Mouse (Mus musculus): Measurements from ENCODE around the gene Socs3. TPM values are rescaled to one million over a fixed set of nuclear protein-coding genes. Genes with fewer than 3 reads are reported as not detected.

Socs3 gene
- total RNA-seq, 2 experiments from 2014 or later = 4.5 to 4.9 TPM

DNA sequence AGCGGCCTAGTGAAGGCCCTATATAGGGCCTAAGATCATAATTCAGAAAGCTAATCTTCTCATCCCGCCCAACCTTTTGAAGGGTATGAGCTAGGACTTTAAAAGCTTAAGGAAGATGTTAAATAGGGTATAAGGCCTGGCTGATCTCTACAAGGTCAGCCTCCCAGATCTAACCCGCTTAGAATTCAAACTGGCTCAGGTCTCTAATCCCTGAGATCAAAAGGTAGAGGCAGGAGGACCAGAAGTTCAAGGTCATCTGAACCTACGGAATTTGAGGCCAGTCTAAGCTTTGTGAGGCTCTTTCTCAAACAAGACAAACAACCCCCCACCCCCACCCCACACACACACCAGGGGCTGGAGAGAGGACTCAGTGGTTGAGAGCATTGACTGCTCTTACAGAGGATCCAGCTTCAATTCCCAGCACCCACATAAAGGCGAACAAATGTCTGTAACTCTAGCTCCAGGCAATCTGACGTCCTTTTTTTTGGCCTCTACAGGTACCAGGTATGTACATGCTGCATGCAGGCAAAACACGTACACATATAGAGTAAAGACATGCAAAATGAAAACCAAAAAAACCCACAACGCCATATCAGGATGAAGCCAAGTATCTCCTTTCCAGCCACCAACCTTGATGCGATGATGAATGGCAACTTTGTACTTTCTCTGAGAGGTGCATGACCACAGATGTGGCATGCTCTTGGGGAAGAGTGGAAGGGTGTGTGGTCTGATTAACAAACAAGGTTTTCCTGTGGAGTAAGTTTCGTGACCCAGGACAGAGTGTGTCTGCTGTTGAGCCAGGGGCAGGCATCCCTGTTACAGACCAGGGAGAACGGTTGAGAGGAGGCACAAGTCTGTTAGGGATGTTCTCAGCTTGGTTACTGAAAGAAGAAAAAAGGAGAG is 3.1 kb upstream of the Socs3 start:
- DNase-seq (ENCODE audit: low spot score in 2 of 2) = no peak

DNA sequence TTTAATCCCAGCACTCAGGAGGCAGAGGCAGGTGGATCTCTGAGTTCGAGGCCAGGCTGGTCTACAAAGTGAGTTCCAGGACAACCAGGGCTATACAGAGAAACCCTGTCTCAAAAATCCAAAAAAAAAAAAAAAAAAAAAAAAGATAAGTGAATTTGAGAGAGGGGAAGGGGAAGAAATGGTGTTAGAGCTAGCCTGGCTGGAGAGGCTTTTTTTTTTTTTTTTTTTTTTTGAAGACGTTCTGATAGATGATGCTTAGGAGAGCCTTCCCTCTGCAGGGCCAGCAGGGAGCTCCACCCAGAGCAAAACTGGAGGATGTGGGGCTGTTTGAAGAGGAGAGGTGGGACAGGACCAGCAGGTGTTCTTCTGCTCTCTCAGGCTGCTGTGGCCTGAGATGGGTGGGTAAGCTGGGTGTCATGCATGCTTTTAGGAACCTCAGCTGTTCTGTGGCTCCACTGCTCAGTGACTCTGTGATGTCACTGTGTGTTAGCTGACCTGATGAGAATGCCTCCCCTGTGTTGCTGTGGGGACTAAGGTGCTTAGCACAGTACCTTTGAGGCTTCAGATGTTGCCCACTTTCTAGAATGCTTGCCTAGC is 1.9 kb upstream of the Socs3 start:
- DNase-seq (ENCODE audit: low spot score in 2 of 2) = no peak

DNA sequence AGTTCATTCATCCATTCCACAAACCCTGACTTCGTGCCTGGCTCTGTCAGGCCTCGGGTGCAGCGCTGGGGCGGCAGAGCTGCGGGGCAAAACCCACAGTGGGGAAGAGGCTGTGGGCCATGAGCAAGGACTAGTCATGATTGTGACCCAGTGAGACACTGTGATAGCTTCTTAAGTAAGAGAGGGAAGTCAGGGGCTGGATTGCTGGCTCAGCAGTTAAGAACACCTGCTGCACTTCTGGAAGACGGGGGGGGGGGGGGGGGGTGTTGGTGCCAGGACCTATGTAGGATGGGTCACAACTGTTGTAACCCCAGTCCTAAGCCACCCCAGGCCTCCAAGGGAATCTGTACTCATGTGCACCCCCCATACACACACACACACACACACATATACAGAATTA is 1.3 kb upstream of the Socs3 start:
- no peak for DNase-seq (ENCODE audit: low spot score in 2 of 2)

DNA sequence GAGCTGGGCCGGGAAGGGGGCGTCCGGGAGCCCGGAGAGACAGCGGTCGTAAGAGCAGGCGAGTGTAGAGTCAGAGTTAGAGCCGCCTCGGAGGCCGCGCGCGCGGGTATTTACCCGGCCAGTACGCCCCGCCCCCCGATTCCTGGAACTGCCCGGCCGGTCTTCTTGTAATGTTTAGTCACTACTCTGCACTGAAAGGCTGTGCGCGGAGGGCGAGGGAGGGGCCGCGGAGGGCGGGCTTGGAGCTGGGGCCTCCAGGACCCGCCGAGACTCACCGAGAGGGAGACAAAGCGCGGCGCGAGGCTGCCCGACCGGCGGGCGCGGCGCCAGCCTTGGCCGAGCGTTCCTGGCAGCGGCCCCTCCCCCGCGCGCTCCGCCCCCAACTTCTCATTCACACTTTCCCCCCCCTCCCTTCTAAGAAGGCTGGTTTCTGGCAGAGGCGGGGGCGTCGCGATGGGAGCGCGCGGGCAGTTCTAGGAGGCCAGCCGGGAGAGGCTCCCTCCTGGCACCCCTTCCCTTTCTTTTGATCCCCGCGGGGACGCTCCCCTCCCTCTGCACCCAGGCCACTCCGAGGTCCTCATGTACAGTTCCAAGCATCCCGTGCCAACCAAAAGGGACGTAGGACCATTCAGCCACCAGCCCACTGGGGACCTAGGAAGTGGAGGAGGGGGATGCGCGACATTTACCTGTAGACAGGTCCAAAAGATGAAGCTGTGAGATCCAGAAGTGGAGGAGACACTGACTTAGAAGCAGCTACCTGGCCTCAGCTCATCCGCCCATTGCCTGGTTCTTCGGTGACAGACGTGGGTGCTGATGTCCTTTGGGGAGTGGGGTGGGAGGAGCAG is 525 bp downstream of the Socs3 start:
- peak; percentile 78 to 86 for DNase-seq (ENCODE audit: low spot score in 2 of 2)

DNA sequence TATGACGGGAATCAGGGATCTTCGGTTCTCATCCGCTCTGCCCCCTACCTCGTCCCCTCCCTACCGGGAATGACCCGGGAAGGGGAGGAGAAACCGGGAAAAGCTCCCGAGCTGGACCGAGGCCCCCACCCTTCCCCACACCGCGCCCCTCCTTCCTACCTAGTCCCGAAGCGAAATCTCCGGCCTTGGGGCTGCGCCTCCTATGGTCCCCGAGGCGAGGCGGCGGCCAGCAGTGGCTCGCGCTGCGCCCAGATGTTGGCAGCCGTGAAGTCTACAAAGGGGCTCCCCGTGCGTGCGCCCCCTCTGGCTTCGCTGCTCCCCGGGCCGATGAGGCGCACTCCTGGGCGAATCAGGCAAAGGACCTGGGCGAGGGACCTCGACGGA is 1.1 kb downstream of the Socs3 start:
- DNase-seq (ENCODE audit: low spot score in 2 of 2) = peak in 1 of 2 experiments; percentile 7

DNA sequence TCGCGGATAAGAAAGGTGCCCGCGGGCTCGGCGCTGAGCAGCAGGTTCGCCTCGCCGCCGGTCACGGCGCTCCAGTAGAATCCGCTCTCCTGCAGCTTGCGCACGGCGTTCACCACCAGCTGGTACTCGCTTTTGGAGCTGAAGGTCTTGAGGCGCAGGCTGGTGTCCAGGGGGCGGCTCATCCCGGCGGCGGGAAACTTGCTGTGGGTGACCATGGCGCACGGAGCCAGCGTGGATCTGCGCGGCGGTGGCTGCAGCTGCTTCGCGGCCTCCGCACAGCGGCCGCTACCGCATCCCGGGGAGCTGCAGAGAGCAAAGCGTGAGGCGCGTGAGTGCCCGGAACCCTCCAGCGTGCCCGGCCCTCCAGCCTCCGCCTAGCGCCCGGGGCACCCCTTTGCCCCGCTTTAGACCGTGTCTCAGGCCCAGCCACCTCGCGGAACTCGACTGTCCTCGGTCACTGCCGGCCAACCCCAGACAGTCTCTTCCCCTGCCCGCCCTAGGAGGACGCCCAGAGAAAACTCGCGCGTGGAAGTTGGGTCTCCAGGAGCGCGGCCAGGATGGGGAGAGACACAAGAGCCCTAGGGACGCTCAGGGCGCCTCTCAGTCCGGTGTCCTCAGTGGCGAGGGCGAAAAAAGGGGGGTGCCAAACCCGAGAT is 1.7 kb downstream of the Socs3 start:
- peak; percentile 38 to 49 for DNase-seq (ENCODE audit: low spot score in 2 of 2)

DNA sequence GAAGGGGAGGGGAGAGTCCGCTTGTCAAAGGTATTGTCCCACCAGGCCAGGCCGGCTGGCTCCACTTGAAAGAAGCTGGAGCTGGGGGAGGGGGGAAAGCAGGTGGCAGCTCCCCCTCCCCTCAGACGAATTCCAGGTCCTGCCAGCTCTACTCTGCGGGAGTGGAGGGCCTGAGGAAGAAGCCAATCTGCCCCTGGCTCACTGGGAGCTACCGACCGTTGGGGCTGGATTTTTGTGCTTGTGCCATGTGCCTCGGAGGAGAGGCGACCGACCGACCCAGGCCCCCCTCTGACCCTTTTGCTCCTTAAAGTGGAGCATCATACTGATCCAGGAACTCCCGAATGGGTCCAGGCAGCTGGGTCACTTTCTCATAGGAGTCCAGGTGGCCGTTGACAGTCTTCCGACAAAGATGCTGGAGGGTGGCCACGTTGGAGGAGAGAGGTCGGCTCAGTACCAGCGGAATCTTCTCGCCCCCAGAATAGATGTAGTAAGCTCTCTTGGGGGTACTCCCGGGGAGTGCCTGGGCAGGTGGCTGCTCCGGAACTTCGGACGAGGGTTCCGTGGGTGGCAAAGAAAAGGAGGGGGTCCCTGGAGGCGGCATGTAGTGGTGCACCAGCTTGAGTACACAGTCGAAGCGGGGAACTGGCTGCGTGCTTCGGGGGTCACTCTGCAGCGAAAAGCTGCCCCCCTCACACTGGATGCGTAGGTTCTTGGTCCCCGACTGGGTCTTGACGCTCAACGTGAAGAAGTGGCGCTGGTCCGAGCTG is 2.4 kb downstream of the Socs3 start:
- peak in 1 of 2 experiments; percentile 15 for DNase-seq (ENCODE audit: low spot score in 2 of 2)

DNA sequence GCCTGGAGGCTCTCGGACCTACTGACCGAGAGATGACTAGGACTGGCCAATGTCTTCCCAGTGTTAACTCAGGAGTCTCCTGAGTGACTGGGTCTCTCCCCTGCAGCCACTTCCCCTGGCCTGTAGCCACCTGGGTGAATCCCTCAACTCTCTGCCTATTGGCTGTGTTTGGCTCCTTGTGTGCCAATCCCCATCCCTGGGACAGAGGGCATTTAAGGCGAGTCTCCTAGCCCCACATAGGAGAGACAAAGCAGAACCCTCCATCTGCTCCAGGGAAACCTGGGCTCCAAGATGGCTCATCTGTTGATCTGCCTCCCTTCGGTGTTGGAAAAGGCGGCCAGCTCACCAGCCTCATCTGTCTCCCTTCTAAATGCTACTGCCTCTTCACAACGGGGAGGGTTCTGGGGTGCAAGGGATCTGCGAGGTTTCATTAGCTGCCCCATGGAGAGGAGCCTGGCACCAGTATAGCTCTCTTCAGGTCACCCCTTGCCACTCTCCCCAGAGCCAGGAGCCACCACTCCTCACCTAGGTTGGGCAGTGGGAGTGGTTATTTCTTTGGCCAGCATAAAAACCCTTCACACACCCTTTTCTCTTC is 3.2 kb downstream of the Socs3 start:
- DNase-seq (ENCODE audit: low spot score in 2 of 2) = no peak

DNA sequence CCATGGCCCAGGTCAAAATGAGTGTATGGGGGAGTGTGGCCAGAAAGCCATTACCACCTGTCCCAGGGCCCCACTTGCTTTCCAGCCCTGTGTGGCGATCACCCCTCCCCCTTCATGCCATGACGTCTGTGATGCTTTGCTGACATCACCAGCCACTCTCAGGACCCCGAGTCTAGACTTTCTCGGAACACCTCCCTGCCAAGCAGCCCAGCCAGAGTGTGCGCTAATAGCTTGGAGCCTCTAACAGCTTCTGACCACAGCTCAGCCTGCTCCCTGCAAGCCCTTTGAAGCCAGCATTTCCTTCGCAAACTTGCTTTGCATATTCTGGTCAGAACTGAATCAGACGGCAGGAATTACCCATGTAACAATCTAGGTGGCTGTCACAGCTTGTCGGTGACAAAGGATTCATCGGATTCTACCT is 4.3 kb downstream of the Socs3 start:
- DNase-seq (ENCODE audit: low spot score in 2 of 2) = no peak

DNA sequence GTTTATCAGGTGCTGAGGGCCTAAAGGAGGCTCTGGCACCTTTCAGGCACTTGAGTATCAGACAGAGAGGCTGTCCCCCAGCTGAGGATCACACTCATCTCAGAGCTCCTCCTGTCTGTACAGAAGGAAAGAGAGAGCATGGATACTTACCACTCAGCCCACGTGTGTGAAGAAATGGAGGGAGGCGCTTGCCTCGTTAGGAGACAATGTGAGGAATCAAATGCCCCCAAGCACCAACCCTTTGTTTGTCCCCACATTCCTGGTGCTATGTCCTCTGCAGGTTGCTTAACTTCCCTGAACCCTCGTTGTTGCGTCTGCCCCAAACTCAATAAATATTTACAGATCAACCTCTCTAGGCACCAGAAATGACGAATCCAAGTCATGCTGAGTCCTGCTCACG is 4.8 kb downstream of the Socs3 start:
- DNase-seq (ENCODE audit: low spot score in 2 of 2) = no peak

DNA sequence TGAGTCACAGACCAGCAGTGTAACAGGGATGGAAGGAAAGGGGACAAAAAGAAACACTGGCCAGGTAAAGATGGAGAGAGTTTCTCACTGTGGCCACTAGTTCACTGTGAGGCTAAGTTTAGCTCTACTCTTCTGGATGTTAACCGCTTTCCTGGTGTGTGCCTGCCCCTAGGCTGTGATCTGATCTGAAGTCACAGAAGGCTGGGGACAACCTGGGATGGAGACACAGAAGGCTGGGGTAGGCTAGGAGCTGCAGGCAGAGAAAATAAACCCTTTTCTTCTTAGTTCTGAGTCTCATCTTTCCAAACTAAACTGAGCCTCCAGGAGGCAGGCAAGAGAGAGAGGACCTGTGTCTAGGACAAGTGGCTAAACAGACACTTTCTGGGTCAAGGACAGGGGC is 5.6 kb downstream of the Socs3 start:
- DNase-seq (ENCODE audit: low spot score in 2 of 2) = no peak

DNA sequence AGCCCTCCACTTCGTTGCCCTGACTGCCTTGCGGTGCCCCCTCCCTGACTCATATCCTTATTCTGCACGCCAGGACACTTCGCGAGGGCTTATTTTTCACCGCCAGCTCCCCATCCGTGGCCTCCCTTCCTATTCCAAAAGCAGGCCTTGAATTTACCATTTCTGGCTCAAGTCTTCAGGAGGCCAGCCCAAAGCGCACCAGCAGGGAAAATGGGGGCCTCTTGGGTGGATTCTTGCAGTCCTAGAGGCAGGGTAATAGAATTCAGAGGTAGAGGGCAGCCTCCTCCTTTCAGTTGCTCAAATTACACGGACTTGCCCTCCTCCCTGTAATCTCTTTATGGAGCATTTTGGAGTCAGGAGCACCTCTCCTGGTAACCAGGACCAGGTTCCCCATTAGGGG is 6.0 kb downstream of the Socs3 start:
- DNase-seq (ENCODE audit: low spot score in 2 of 2) = no peak

DNA sequence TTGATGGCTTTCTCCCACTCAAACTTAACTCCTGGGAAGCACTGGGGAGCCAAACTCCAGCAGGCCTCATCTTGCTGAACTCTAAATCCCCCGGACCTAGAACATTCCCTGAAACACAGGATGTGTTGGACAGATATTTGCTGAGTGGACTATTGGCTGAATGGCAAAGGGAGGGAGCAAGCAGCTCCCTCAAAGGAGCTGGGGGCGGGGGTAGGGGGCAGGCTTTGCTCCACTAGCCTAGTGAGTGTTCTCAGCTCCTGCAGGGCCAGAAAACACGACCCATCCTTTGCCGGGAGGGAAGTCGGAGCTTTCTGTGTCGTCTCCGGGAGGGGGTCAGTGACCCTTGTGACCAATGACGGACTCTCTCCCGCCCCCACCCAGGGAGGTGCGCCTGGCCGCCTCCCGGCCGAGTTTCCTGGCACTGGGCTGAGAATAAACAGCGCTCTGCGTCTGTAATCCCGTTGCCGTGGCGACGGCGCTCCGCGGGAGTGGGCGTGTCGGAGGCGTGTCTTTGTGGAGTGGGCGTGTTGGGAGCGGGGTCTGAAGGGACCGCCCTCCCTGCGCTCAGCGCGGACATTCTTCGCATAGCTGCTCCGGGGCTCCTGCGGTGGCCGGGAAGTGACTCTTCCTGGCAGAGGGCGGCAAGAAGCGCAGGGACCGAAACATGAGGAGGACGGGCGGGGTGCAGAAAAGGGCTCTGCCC is 6.6 kb downstream of the Socs3 start:
- DNase-seq (ENCODE audit: low spot score in 2 of 2) = peak; percentile 94 to 95

DNA sequence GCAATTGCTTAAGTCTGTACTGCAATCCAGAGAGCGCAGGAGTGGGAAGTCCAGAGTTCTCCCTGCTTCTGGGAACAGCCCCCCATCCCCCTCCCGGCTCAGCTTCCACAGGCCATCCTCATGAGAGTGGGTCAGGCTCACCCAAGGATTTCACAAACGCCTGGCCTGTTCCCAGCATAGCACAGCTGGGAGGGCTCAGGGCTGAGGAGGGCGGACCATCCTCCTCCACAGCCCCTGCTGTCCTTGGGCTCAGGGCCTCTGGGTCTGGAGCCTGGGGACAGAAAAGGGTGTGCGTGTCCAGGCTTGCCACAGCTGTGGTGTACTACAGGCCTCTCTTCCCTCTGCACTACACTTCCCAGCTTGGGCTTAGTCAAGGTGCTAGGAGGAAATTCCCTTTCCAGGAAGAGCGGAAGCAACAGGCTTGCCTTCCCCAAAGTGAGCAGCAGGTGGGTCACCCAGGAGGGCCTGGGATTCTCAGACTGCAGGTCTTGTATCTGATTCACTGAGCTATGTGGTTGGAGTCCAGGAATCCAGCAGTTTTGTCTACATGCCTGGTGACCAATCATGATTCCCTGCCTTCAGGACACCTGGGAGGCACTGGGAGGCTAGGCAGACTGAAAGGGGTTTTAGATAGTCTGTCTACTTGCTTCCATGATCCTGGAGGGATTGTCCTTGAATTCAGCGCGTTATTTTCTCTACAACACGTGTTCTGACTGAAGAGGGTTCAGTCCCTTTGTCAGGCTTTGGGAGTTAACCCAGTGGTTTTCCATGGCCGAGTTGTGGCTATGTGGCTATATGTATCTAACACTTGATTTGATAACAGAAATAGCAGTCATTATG is 7.4 kb downstream of the Socs3 start:
- DNase-seq (ENCODE audit: low spot score in 2 of 2) = no peak

DNA sequence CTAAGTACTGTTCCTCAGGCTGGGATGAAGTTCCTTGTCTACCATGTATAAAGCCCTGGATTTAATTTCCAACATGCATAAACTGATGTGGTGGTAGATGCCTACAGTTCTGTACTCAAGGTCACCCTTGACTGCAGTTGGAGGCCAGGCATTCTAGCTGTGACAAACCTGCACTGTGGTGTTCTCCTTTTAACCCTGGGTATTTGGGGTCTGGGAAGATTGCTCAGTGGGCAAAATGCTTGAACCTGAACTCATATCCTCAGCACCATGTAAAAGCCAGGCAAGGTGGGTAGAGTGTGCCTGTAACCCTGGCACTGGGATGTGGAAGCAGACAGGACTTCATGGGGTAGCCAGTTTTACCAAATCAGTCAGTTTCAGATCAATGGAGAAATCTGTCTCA is 9.2 kb downstream of the Socs3 start:
- no peak for DNase-seq (ENCODE audit: low spot score in 2 of 2)

DNA sequence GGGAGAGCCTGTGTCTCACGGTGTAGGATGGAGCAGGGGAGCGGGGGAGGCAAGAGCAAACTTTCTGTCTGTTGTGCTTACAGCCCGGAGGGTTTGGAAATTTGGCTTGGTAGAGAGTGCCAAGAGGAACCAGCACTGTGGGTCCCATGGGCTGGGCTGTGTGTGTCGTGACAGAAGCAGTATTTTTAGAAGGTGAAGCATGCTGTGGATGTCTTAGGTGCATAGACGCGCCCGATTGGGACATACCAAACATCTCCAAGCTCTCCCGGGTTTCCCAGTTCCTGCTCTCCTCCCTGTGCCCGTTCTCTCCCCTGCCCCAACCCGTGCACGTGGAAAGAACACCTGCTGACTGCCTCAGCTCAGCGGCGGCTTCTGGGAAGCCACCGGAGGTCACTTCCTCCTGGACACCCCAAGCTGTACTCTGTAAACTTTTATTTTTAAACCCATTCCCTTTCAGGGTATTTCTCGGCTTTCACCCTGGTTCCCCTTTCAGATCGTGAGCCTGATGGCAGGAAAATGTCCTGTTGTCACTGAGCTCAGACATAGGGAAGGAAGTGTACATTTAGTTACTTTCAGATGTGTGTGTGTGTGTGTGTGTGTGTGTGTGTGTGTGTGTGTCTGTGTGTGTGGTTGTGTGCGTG is 10.0 kb downstream of the Socs3 start:
- no peak for DNase-seq (ENCODE audit: low spot score in 2 of 2)

DNA sequence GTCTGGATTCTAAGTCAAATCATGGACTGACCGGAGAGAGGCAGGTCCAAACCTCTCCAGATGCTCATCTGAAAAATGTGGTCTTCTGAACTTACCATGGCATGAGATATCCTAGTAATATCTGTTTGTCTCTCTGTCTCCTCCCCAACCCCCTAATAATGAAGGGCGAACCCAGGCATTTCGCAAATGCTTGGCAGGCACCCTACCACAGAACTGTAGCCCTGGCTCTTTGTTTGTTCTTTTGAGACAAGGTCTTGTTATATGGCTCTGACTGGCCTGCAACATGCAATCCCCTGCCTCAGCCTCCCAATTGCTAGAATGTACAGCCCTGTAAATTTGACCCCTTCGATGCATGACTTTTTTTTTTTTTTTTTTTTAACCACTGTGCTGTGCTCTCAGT is 10.7 kb downstream of the Socs3 start:
- no peak for DNase-seq (ENCODE audit: low spot score in 2 of 2)

DNA sequence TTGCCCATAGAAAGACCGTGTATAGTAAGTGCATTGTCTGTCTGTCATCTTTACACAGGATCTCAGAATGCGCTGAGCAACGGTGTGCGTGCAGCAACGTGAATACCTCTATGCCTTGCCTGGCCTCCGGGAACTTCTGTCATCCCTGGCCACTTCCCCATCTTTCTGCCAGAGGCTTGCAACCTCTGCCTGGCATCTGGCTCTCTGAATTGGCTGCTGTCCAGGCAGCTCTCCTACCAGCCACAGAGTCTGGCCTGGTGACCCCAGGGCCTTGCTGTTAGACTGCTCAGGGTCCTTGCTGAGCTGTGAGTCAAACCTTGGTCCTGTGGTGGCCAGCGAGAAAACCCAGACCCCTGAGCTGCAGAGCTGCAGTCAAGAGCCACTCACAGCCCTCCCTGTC is 11.7 kb downstream of the Socs3 start:
- no peak for DNase-seq (ENCODE audit: low spot score in 2 of 2)
